Mouse (Mus musculus) kidney, embryonic 15.5 days (tissue): ENCODE results near the gene Tbc1d20. TPM values are rescaled to one million over a fixed set of nuclear protein-coding genes. Genes with fewer than 3 reads are reported as not detected.
"Not testable (repeated sequence)": the region's sequence is repeated elsewhere in the genome, so short reads cannot be mapped to it uniquely, and the experiment has no call there.

Experiments used
- ATAC-seq: fragments of 200-750 bp; cut with Nextera tagmentation; replicated peaks from 2 replicates; pipeline ENCODE4 v1.8.0; 2017; ENCODE audit warnings: moderate TSS enrichment; ENCODE audit not compliant: low FRiP score
- H3K27ac ChIP-seq: fragments of 300-500 bp; sonication (generic); 2 replicates; pipeline ENCODE4 v1.5.1; 2015; ENCODE audit warnings: mild to moderate bottlenecking, inconsistent platforms
- H3K27me3 ChIP-seq: fragments of 300-500 bp; sonication (generic); 2 replicates; pipeline ENCODE4 v1.6.1; 2015; ENCODE audit warnings: inconsistent platforms
- H3K36me3 ChIP-seq: fragments of 300-500 bp; sonication (generic); 2 replicates; pipeline ENCODE4 v1.6.1; 2015; ENCODE audit warnings: inconsistent platforms
- H3K4me1 ChIP-seq: fragments of 300-500 bp; sonication (generic); 2 replicates; pipeline ENCODE4 v1.6.1; 2015; ENCODE audit warnings: inconsistent platforms
- H3K4me2 ChIP-seq: fragments of 300-500 bp; sonication (generic); 2 replicates; pipeline ENCODE4 v1.6.1; 2015; ENCODE audit warnings: moderate library complexity, mild to moderate bottlenecking, inconsistent platforms
- H3K4me3 ChIP-seq: fragments of 300-500 bp; sonication (generic); replicated peaks from 2 replicates; pipeline ENCODE4 v1.5.1; 2015; ENCODE audit warnings: mild to moderate bottlenecking, inconsistent platforms
- H3K9ac ChIP-seq: fragments of 300-500 bp; sonication (generic); 2 replicates; pipeline ENCODE4 v1.6.1; 2015; ENCODE audit warnings: mild to moderate bottlenecking, inconsistent platforms
- H3K9me3 ChIP-seq: fragments of 300-500 bp; sonication (generic); replicated peaks from 2 replicates; pipeline ENCODE4 v1.6.1; 2016; ENCODE audit warnings: inconsistent platforms
- WGBS: fragments of 180-500 bp; shearing (Covaris S2); methylation state at CpG from one replicate; pipeline ENCODE4 v1.1.7; 2015; ENCODE audit warnings: mixed read lengths; 5-methylcytosine and 5-hydroxymethylcytosine counted together
- polyA plus RNA-seq: library from polyadenylated mRNA; unstranded; fragments of >200 nt; fragmentation: Nextera tagmentation; extraction: Ambion mirVana; gene quantifications from 2 replicates; pipeline ENCODE4 v1.2.1, GENCODE M21; 2015

Tbc1d20 gene
- polyA plus RNA-seq, 1 experiment from 2014 or later, result 39.7 TPM

GRCm38 (mm10) chr2:152344361-152344760, 50.7 kb downstream of the Tbc1d20 start:
- 9% methylated on average over 10 of the region's 10 CpGs for WGBS

DNA sequence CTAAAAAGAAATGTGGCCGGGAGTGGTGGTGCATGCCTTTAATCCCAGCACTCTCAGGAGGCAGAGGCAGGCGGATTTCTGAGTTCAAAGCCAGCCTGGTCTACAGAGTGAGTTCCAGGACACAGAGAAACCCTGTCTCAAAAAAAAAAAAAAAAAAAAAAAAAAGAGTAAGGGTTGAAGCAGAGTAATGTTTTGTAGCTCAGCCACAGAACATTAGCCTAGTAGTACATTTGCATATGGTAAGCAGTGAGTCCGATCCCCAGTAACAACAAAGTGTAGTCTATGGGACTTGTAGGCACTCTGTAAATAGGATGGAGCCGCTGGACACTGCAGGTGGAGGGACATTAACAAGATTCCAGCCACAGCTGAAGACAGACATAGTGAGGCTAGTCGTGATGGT, 51.3 kb downstream of the Tbc1d20 start:
- Histone ChIP-seq H3K4me3 (no peak overlapping the region), H3K36me3 (no peaks in the 10 kb centered on the region), H3K9me3 (no peaks in the 10 kb centered on the region), H3K27me3 (peaks cover 7% of the 10 kb centered on the region; the same call in 1 of the 2 replicates), H3K4me1 (peaks cover 36% of the 10 kb centered on the region), H3K9ac (no peak overlapping the region), H3K4me2 (no peak overlapping the region; the same call in 1 of the 2 replicates), H3K27ac (no peak overlapping the region)
- no peak for ATAC-seq
- 66% methylated on average over 5 of the region's 5 CpGs for WGBS

More at GRCm38 (mm10) chr2:152344361-152344760, 50.7 kb downstream of the Tbc1d20 start:
- H3K9me3 ChIP-seq, result no peaks in the 10 kb centered on the region
- peak overlapping the region; percentile 66 for H3K4me3 ChIP-seq
- ATAC-seq, result peak; percentile 13; the same call in 1 of the 2 replicates
- H3K36me3 ChIP-seq, result no peaks in the 10 kb centered on the region
- H3K4me2 ChIP-seq, result peak overlapping the region; percentile 99
- peak overlapping the region; percentile 58 for H3K9ac ChIP-seq
- H3K4me1 ChIP-seq, result peaks cover 32% of the 10 kb centered on the region
- H3K27ac ChIP-seq, result no peak overlapping the region
- peaks cover 7% of the 10 kb centered on the region; the same call in 1 of the 2 replicates for H3K27me3 ChIP-seq

- peaks cover 38% of the 10 kb centered on the region for H3K4me1 ChIP-seq
- peaks cover 7% of the 10 kb centered on the region; the same call in 1 of the 2 replicates for H3K27me3 ChIP-seq
- H3K9me3 ChIP-seq, result no peaks in the 10 kb centered on the region
- H3K4me3 ChIP-seq, result no peak overlapping the region
- WGBS, result 54% methylated on average over 6 of the region's 6 CpGs
- H3K36me3 ChIP-seq, result no peaks in the 10 kb centered on the region
- no peak for ATAC-seq
- no peak overlapping the region for H3K4me2 ChIP-seq
- H3K9ac ChIP-seq, result no peak overlapping the region
- H3K27ac ChIP-seq, result no peak overlapping the region
Observed at GRCm38 (mm10) chr2:152345393-152345792, 51.8 kb downstream of the Tbc1d20 start.

GRCm38 (mm10) chr2:152346776-152347465, 53.3 kb downstream of the Tbc1d20 start:
- 43% methylated on average over 9 of the region's 9 CpGs for WGBS
- Histone ChIP-seq H3K9ac (no peak overlapping the region), H3K27me3 (peaks cover 7% of the 10 kb centered on the region; the same call in 1 of the 2 replicates), H3K4me1 (peaks cover 38% of the 10 kb centered on the region), H3K9me3 (no peaks in the 10 kb centered on the region), H3K4me3 (no peak overlapping the region), H3K4me2 (no peak overlapping the region), H3K36me3 (no peaks in the 10 kb centered on the region), H3K27ac (no peak overlapping the region)
- no peak for ATAC-seq

DNA sequence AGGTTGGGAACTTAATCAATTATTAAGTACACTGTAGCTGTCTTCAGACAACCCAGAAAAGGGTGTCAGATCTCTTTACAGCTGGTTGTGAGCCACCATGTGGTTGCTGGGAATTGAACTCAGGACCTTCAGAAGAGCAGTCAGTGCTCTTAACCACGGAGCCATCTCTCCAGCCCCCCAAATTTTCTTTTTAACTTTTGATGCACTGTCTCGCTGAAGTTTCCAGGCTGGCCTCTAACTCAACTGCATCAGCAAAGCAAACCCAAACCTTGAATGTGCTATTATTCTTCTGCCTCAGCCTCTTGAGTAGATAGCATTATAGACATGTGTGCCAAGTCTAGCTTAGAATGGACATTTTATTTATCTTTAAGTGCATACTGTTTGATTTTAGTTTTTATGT, 54.1 kb downstream of the Tbc1d20 start:
- no peak overlapping the region for H3K4me2 ChIP-seq
- H3K9me3 ChIP-seq, result no peaks in the 10 kb centered on the region
- no peaks in the 10 kb centered on the region for H3K36me3 ChIP-seq
- no peak overlapping the region for H3K4me3 ChIP-seq
- ATAC-seq, result no peak
- peaks cover 38% of the 10 kb centered on the region for H3K4me1 ChIP-seq
- peaks cover 7% of the 10 kb centered on the region; the same call in 1 of the 2 replicates for H3K27me3 ChIP-seq
- WGBS, result 78% methylated on average over 2 of the region's 2 CpGs
- H3K9ac ChIP-seq, result no peak overlapping the region
- no peak overlapping the region for H3K27ac ChIP-seq

DNA sequence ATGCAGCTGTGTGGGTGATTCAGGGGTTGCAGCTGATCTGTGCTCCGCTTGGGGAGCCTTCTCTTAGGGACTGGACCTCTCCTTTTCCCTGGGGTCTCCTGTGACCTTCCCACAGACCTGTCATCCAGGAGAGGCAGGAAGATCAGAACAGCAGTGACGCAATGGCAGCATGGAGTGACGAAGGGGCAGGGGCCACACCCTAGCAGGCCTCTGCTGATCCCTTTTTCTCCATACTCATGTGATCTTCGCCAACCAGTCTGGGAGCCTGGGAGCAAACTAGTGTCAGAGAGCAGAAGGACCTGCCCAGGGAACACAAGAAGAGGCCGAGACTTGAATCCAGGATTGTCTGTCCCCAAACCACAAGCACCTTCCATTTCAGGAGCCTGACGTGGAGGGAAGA, 55.6 kb downstream of the Tbc1d20 start:
- H3K27me3 ChIP-seq, result peaks cover 4% of the 10 kb centered on the region; the same call in 1 of the 2 replicates
- H3K4me1 ChIP-seq, result peaks cover 26% of the 10 kb centered on the region
- 83% methylated on average over 6 of the region's 6 CpGs for WGBS
- no peak overlapping the region for H3K9ac ChIP-seq
- no peak for ATAC-seq
- H3K4me3 ChIP-seq, result no peak overlapping the region
- H3K9me3 ChIP-seq, result no peaks in the 10 kb centered on the region
- no peak overlapping the region for H3K4me2 ChIP-seq
- no peaks in the 10 kb centered on the region for H3K36me3 ChIP-seq
- no peak overlapping the region for H3K27ac ChIP-seq

- WGBS, result 86% methylated on average over 8 of the region's 8 CpGs
- Histone ChIP-seq H3K36me3 (no peaks in the 10 kb centered on the region), H3K27ac (no peak overlapping the region), H3K9ac (no peak overlapping the region), H3K27me3 (no peaks in the 10 kb centered on the region; the same call in 1 of the 2 replicates), H3K9me3 (no peaks in the 10 kb centered on the region), H3K4me1 (peaks cover 21% of the 10 kb centered on the region; the same call in 1 of the 2 replicates), H3K4me2 (no peak overlapping the region), H3K4me3 (no peak overlapping the region)
- peak; percentile 43; the same call in 1 of the 2 replicates for ATAC-seq
Observed at GRCm38 (mm10) chr2:152349842-152350540, 56.4 kb downstream of the Tbc1d20 start.

DNA sequence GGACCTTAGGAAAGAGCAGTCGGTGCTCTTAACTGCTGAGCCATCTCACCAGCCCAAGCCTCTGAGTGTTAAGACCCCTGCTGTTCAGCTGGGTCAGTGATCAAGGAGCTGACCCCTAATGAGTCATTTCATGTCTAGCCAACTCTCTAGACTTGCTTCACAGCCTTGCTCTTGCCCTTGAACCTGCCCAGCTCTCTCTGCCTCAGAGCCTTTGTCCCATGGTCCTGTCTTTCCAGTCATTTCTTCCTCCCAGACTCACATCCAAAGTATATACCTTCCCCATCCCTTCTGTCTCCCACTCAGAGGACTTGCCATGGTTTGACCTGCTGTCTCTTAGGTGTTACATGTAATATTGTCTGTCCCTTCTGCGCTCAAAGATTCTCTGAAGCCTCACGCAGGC, 63.6 kb downstream of the Tbc1d20 start:
- Histone ChIP-seq H3K36me3 (no peaks in the 10 kb centered on the region), H3K9me3 (no peaks in the 10 kb centered on the region), H3K27me3 (0 out of 2 replicates have a peak, but pooled peaks cover 3% of the 10 kb centered on the region), H3K4me3 (no peak overlapping the region), H3K27ac (no peak overlapping the region), H3K9ac (no peak overlapping the region), H3K4me2 (no peak overlapping the region), H3K4me1 (0 out of 2 replicates have a peak, but pooled peaks cover 7% of the 10 kb centered on the region)
- WGBS, result 75% methylated on average over 3 of the region's 3 CpGs
- no peak for ATAC-seq

DNA sequence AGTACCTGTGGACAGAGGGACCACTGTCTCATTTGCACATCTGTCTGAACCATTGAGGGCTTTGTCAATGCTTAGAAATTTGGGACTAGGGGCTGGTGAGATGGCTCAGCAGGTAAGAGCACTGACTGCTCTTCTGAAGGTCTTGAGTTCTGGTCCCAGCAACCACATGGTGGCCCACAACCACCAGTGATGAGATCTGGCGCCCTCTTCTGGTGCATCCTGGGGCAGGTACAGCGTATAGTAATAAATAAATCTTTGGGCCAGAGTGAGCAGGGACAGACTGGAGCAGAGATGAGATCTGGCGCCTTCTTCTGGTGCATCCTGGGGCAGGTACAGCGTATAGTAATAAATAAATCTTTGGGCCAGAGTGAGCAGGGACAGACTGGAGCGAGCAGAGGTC, 65.3 kb downstream of the Tbc1d20 start:
- ATAC-seq, result not testable (repeated sequence)

GRCm38 (mm10) chr2:152359616-152360015, 66.0 kb downstream of the Tbc1d20 start:
- peaks cover 15% of the 10 kb centered on the region for H3K4me1 ChIP-seq
- H3K9ac ChIP-seq, result no peak overlapping the region
- ATAC-seq, result 0 out of 2 replicates have a peak, but pooled peaks have one; percentile 8
- WGBS, result 58% methylated on average over 5 of the region's 5 CpGs
- no peak overlapping the region for H3K4me3 ChIP-seq
- H3K27me3 ChIP-seq, result 0 out of 2 replicates have a peak, but pooled peaks cover 3% of the 10 kb centered on the region
- H3K36me3 ChIP-seq, result no peaks in the 10 kb centered on the region
- H3K4me2 ChIP-seq, result no peak overlapping the region
- no peaks in the 10 kb centered on the region for H3K9me3 ChIP-seq
- 0 out of 2 replicates have a peak overlapping the region, but pooled peaks have one; percentile 22 for H3K27ac ChIP-seq

More for the DNA sequence above, 65.3 kb downstream of the Tbc1d20 start:
- not testable (repeated sequence) for H3K36me3 ChIP-seq, H3K27ac ChIP-seq, H3K9me3 ChIP-seq, H3K4me2 ChIP-seq, H3K27me3 ChIP-seq, H3K9ac ChIP-seq, H3K4me3 ChIP-seq
- H3K4me1 ChIP-seq, result peaks cover 13% of the 10 kb centered on the region
- 77% methylated on average over 5 of the region's 5 CpGs for WGBS

DNA sequence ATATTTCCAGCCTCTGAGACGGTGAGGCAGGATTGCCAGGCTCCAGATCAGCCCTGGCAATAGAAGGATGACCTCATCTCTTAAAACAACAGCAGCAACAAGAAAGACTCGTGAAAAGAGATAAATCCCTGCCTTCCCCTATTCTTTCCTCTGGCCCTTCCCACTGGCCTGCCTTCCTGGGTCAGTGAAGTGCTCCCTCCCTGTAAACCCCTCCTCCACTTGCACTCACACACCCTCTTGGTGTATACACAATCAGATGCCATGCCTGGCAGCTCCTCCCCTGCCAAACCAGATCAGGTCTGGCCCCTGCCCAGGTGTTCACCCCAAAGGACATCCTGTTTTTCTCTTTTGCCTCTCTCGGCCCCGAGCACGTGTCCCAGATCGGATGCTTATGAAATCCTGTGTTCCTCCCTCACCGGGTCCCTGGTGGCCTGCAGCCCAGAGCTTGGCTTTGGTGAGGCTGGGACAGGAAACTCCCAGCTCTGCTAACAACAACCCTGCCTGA, 66.7 kb downstream of the Tbc1d20 start:
- peaks cover 15% of the 10 kb centered on the region for H3K4me1 ChIP-seq
- H3K9me3 ChIP-seq, result no peaks in the 10 kb centered on the region
- no peak for ATAC-seq
- no peak overlapping the region for H3K4me2 ChIP-seq
- WGBS, result 37% methylated on average over 7 of the region's 7 CpGs
- H3K4me3 ChIP-seq, result no peak overlapping the region
- H3K27ac ChIP-seq, result 0 out of 2 replicates have a peak overlapping the region, but pooled peaks have one; percentile 22
- H3K27me3 ChIP-seq, result 0 out of 2 replicates have a peak, but pooled peaks cover 3% of the 10 kb centered on the region
- H3K36me3 ChIP-seq, result no peaks in the 10 kb centered on the region
- H3K9ac ChIP-seq, result no peak overlapping the region

GRCm38 (mm10) chr2:152361193-152361592, 67.6 kb downstream of the Tbc1d20 start:
- Histone ChIP-seq H3K27me3 (0 out of 2 replicates have a peak, but pooled peaks cover 3% of the 10 kb centered on the region), H3K9ac (no peak overlapping the region), H3K9me3 (no peaks in the 10 kb centered on the region), H3K4me2 (no peak overlapping the region), H3K4me1 (peaks cover 15% of the 10 kb centered on the region), H3K36me3 (no peaks in the 10 kb centered on the region), H3K27ac (no peak overlapping the region), H3K4me3 (no peak overlapping the region)
- WGBS, result 89% methylated on average over 8 of the region's 8 CpGs
- no peak for ATAC-seq
